Mouse (Mus musculus): Measurements from ENCODE around the gene Vsir.

GRCm38 (mm10) chr10:60417041-60417440 lies 70.4 kb downstream of the Vsir start:
- TF ChIP-seq POLR2A (IDR thresholded peaks at IDR 0.05; ENCODE audit: insufficient read depth, low read depth, low read length) (no peak), CTCF (IDR thresholded peaks at IDR 0.05) (no peak), EP300 (IDR thresholded peaks at IDR 0.05; ENCODE audit: insufficient read depth, low read depth, low read length) (no peak)
